Mouse (Mus musculus) liver, adult (tissue): ENCODE measurements around the gene Med27.

Experiments used
- GATA4 ChIP-seq: IDR thresholded peaks from 2 replicates; pipeline ENCODE4 v1.6.1; 2014; ENCODE audit warnings: mild to moderate bottlenecking, low read length; ENCODE audit not compliant: insufficient replicate concordance

The Med27 gene

GRCm38 (mm10) chr2:29382583-29382982 lies 36.0 kb downstream of the Med27 start:
- TF ChIP-seq GATA4: no peak

GRCm38 (mm10) chr2:29383133-29383532 lies 36.5 kb downstream of the Med27 start:
- TF ChIP-seq GATA4: no peak

GRCm38 (mm10) chr2:29385405-29385804 lies 38.8 kb downstream of the Med27 start:
- no peak for TF ChIP-seq GATA4

DNA sequence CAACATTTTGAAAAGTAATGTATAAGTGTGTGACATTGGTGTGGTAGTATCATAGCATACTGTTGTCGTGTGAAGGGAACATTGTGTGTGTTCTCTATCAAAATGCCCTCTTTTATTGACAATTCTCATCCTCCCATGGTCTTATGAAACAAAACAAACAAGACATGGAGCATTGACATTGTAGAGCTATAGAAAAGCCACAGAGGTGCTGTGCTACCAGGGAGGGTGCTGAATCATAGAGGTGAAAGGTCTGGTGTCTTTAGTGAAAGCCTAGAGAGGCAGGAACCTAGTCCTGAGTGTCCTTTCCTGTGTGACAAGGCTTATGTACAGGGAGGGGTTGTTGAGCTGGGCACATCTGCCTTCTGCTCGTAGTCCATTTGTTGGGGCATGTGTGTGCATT lies 40.6 kb downstream of the Med27 start:
- TF ChIP-seq GATA4: no peak

DNA sequence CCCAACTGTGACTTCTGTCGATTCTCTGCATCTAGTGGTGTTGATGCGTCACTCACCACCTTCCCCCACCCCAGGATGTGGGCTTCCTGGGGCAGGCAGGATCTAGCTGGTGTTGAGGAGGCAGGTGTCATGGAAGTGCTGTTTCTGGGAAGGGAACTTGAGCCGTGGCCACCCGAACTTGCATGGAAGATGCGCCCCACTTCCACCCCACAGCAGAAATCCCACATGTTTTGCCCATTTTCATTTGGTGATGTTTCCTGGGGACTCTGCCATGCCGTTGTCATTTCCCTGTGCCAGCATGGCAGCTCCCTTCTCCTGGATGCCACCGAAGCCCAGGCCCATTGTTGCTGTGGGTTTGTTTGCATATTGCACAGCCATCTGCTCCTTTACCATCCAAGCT lies 42.3 kb downstream of the Med27 start:
- TF ChIP-seq GATA4: no peak

- TF ChIP-seq GATA4: no peak
Measured at GRCm38 (mm10) chr2:29391086-29391485, 44.5 kb downstream of the Med27 start.

GRCm38 (mm10) chr2:29391996-29392395 lies 45.4 kb downstream of the Med27 start:
- no peak for TF ChIP-seq GATA4

GRCm38 (mm10) chr2:29400234-29400633 lies 53.6 kb downstream of the Med27 start:
- TF ChIP-seq GATA4: no peak

DNA sequence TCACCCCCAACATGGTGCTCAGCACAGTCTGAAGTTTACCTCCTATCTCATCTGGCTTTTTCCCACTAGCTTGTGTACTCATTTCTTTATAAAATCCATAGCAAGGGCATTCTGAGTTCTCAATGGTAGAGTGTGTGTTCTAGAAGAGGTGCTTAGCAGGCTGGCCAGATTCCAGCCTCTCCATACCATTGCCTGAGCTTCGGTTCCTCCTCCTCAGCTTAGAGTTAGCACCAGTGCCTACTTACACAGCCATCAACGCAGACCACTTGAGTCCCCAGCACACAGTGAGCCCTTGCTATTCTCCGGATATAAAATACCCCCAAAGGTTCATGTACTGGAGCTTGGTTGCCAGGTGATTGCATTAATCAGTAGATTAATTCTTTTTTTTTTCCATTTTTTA lies 54.2 kb downstream of the Med27 start:
- TF ChIP-seq GATA4: no peak

DNA sequence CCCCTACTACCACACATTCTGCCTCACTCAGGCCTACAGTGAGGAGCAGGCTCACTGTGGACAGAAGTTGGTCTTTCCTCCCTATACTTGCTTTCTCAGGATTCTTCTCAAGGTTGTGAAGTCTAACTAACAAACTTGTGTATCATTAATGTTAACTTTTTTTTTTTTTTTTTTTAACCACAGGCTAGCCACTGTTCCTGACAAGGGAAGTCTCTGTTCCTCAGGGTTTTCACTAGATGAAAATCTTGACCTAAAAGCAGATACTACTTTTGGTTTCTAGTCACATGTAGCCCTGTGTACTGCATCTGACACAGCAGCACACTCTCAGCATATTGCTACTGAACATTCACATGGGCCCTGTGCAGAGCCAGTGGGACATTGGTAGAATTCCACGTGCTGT lies 55.2 kb downstream of the Med27 start:
- TF ChIP-seq GATA4: no peak

GRCm38 (mm10) chr2:29402550-29403076 lies 56.0 kb downstream of the Med27 start:
- TF ChIP-seq GATA4: no peak

GRCm38 (mm10) chr2:29403799-29404530 lies 57.3 kb downstream of the Med27 start:
- TF ChIP-seq GATA4: no peak

- TF ChIP-seq GATA4: no peak
Measured at GRCm38 (mm10) chr2:29404931-29405330, 58.3 kb downstream of the Med27 start.

DNA sequence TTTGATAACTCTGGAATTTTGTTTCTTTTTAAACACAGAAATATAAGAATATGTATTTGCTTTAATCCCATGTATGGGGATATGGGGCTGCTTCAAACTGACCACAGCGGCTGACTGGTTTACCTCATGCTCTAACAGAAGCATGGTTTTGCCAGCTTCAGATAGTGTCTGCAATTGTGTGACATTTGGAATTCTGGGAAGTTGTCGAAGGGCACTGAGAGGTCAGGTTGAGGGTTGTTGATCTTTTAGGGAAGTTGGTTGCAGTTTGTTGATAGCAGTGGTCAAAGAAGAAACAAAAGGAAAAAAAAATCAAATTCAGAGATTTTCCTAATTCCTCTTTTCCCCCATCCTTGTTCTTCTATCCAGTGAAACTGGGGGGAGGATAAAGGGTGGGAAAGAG lies 59.2 kb downstream of the Med27 start:
- no peak for TF ChIP-seq GATA4

GRCm38 (mm10) chr2:29407350-29407749 lies 60.7 kb downstream of the Med27 start:
- no peak for TF ChIP-seq GATA4

DNA sequence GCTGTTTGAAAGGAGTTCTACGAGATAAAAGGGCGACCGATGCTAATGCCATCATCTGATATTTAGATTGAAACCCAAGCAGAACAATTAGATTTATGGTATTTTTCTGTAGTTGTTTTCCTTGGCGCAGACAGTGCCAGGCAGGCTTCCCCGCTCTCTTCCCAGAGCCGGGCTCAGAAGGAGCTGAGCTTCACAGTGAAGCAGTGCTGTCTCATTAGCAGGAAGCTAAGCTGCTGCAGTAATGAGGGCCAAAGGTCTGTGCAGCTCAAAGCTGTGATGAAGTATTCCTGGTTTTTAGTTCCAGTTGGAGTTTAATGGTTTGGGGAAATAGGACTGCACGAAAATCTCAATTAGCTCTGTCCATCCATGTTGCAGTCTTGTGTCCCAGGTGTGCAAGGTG lies 61.1 kb downstream of the Med27 start:
- no peak for TF ChIP-seq GATA4

GRCm38 (mm10) chr2:29410884-29411283 lies 64.3 kb downstream of the Med27 start:
- TF ChIP-seq GATA4: no peak
